Mouse (Mus musculus): ENCODE data around the gene Lrrc8c. TPM values are rescaled to one million over a fixed set of nuclear protein-coding genes. Genes with fewer than 3 reads are reported as not detected.

Gene Lrrc8c
- polyA plus RNA-seq, 1 experiment from 2014 or later: 23.0 TPM

- H3K27ac ChIP-seq (ENCODE audit: low read length): no peak overlapping the region
- TF ChIP-seq CTCF (IDR thresholded peaks at IDR 0.05) (no peak), EP300 (IDR thresholded peaks at IDR 0.05) (no peak)
- ATAC-seq (no peak), DNase-seq (ENCODE audit: low spot score) (no peak)
- H3K9ac ChIP-seq (replicated peaks; ENCODE audit: low read depth): no peak overlapping the region
- 87% methylated on average over 6 of the region's 6 CpGs for WGBS
- peaks cover 9% of the 10 kb centered on the region; the same call in 1 of the 2 replicates for H3K36me3 ChIP-seq (ENCODE audit: insufficient read depth, low read length)
- no peaks in the 10 kb centered on the region for H3K4me1 ChIP-seq (ENCODE audit: insufficient read depth, low read depth, low read length)
- no peak overlapping the region for H3K4me3 ChIP-seq (ENCODE audit: low read depth, low read length)
- no peaks in the 10 kb centered on the region for H3K27me3 ChIP-seq (replicated peaks; ENCODE audit: insufficient read depth, low read length)
- no peak overlapping the region for H3K4me2 ChIP-seq (replicated peaks; ENCODE audit: low read depth, low read length)
- H3K9me3 ChIP-seq (ENCODE audit: low read length): no peaks in the 10 kb centered on the region
Measured at GRCm38 (mm10) chr5:105484247-105484646, 34.9 kb upstream of the Lrrc8c start.

- Histone ChIP-seq H3K4me2 (replicated peaks; ENCODE audit: low read depth, low read length) (no peak overlapping the region), H3K27me3 (replicated peaks; ENCODE audit: insufficient read depth, low read length) (no peaks in the 10 kb centered on the region), H3K4me1 (ENCODE audit: insufficient read depth, low read depth, low read length) (no peaks in the 10 kb centered on the region), H3K9me3 (ENCODE audit: low read length) (no peaks in the 10 kb centered on the region), H3K27ac (ENCODE audit: low read length) (no peak overlapping the region), H3K36me3 (ENCODE audit: insufficient read depth, low read length) (peaks cover 9% of the 10 kb centered on the region; the same call in 1 of the 2 replicates), H3K4me3 (ENCODE audit: low read depth, low read length) (no peak overlapping the region), H3K9ac (replicated peaks; ENCODE audit: low read depth) (no peak overlapping the region)
- TF ChIP-seq CTCF (IDR thresholded peaks at IDR 0.05): no peak
- TF ChIP-seq EP300 (IDR thresholded peaks at IDR 0.05): no peak
- 93% methylated on average over 14 of the region's 14 CpGs for WGBS
- DNase-seq (ENCODE audit: low spot score) (no peak), ATAC-seq (no peak)
Measured at GRCm38 (mm10) chr5:105484891-105485290, 34.3 kb upstream of the Lrrc8c start.

- Histone ChIP-seq H3K4me1 (ENCODE audit: insufficient read depth, low read depth, low read length) (no peaks in the 10 kb centered on the region), H3K4me3 (ENCODE audit: low read depth, low read length) (no peak overlapping the region), H3K36me3 (ENCODE audit: insufficient read depth, low read length) (no peaks in the 10 kb centered on the region), H3K27me3 (replicated peaks; ENCODE audit: insufficient read depth, low read length) (no peaks in the 10 kb centered on the region), H3K4me2 (replicated peaks; ENCODE audit: low read depth, low read length) (no peak overlapping the region), H3K9me3 (ENCODE audit: low read length) (no peaks in the 10 kb centered on the region), H3K9ac (replicated peaks; ENCODE audit: low read depth) (no peak overlapping the region), H3K27ac (ENCODE audit: low read length) (no peak overlapping the region)
- DNase-seq (ENCODE audit: low spot score): no peak
- no peak for TF ChIP-seq EP300 (IDR thresholded peaks at IDR 0.05)
- no peak for TF ChIP-seq CTCF (IDR thresholded peaks at IDR 0.05)
- no peak for ATAC-seq
- WGBS: 88% methylated on average over 5 of the region's 5 CpGs
Measured at GRCm38 (mm10) chr5:105490211-105490610, 29.0 kb upstream of the Lrrc8c start.

GRCm38 (mm10) chr5:105491389-105491788, 27.8 kb upstream of the Lrrc8c start:
- no peaks in the 10 kb centered on the region for H3K9me3 ChIP-seq (ENCODE audit: low read length)
- H3K36me3 ChIP-seq (ENCODE audit: insufficient read depth, low read length): no peaks in the 10 kb centered on the region
- 0 out of 2 replicates have a peak, but pooled peaks have one; percentile 27 for ATAC-seq
- peak; percentile 28 for DNase-seq (ENCODE audit: low spot score)
- WGBS: 51% methylated on average over 4 of the region's 4 CpGs
- TF ChIP-seq CTCF (IDR thresholded peaks at IDR 0.05) (peak; percentile 68), EP300 (IDR thresholded peaks at IDR 0.05) (no peak)
- H3K9ac ChIP-seq (replicated peaks; ENCODE audit: low read depth): no peak overlapping the region
- no peaks in the 10 kb centered on the region for H3K27me3 ChIP-seq (replicated peaks; ENCODE audit: insufficient read depth, low read length)
- H3K4me3 ChIP-seq (ENCODE audit: low read depth, low read length): no peak overlapping the region
- H3K4me2 ChIP-seq (replicated peaks; ENCODE audit: low read depth, low read length): no peak overlapping the region
- H3K27ac ChIP-seq (ENCODE audit: low read length): no peak overlapping the region
- peaks cover 5% of the 10 kb centered on the region; the same call in 1 of the 2 replicates for H3K4me1 ChIP-seq (ENCODE audit: insufficient read depth, low read depth, low read length)

GRCm38 (mm10) chr5:105492367-105493246, 26.6 kb upstream of the Lrrc8c start:
- ATAC-seq (no peak), DNase-seq (ENCODE audit: low spot score) (peak; percentile 70)
- TF ChIP-seq EP300 (IDR thresholded peaks at IDR 0.05) (no peak), CTCF (IDR thresholded peaks at IDR 0.05) (peak; percentile 71)
- WGBS: 39% methylated on average over 10 of the region's 10 CpGs
- H3K27me3 ChIP-seq (replicated peaks; ENCODE audit: insufficient read depth, low read length): no peaks in the 10 kb centered on the region
- H3K4me1 ChIP-seq (ENCODE audit: insufficient read depth, low read depth, low read length): peaks cover 5% of the 10 kb centered on the region; the same call in 1 of the 2 replicates
- H3K4me2 ChIP-seq (replicated peaks; ENCODE audit: low read depth, low read length): no peak overlapping the region
- H3K9ac ChIP-seq (replicated peaks; ENCODE audit: low read depth): no peak overlapping the region
- H3K27ac ChIP-seq (ENCODE audit: low read length): no peak overlapping the region
- H3K4me3 ChIP-seq (ENCODE audit: low read depth, low read length): no peak overlapping the region
- no peaks in the 10 kb centered on the region for H3K9me3 ChIP-seq (ENCODE audit: low read length)
- H3K36me3 ChIP-seq (ENCODE audit: insufficient read depth, low read length): no peaks in the 10 kb centered on the region

GRCm38 (mm10) chr5:105493377-105493776, 25.8 kb upstream of the Lrrc8c start:
- H3K27me3 ChIP-seq (replicated peaks; ENCODE audit: insufficient read depth, low read length): no peaks in the 10 kb centered on the region
- no peaks in the 10 kb centered on the region for H3K36me3 ChIP-seq (ENCODE audit: insufficient read depth, low read length)
- no peak overlapping the region for H3K9ac ChIP-seq (replicated peaks; ENCODE audit: low read depth)
- DNase-seq (ENCODE audit: low spot score) (no peak), ATAC-seq (no peak)
- no peaks in the 10 kb centered on the region for H3K9me3 ChIP-seq (ENCODE audit: low read length)
- 87% methylated on average over 7 of the region's 7 CpGs for WGBS
- no peak overlapping the region for H3K27ac ChIP-seq (ENCODE audit: low read length)
- TF ChIP-seq EP300 (IDR thresholded peaks at IDR 0.05) (no peak), CTCF (IDR thresholded peaks at IDR 0.05) (no peak)
- H3K4me2 ChIP-seq (replicated peaks; ENCODE audit: low read depth, low read length): no peak overlapping the region
- no peak overlapping the region for H3K4me3 ChIP-seq (ENCODE audit: low read depth, low read length)
- peaks cover 5% of the 10 kb centered on the region; the same call in 1 of the 2 replicates for H3K4me1 ChIP-seq (ENCODE audit: insufficient read depth, low read depth, low read length)
